Mouse (Mus musculus): ENCODE results near the gene Mrs2. TPM values are rescaled to one million over a fixed set of nuclear protein-coding genes. Genes with fewer than 3 reads are reported as not detected.

The Mrs2 gene
- 41.3 TPM for total RNA-seq (2023)

GRCm38 (mm10) chr13:25019793-25020539 lies at the start of gene Mrs2:
Mrs2 (minus strand) TSS chr13:25020379.

GRCm38 (mm10) chr13:25055873-25056667 lies 35.9 kb upstream of the Mrs2 start, which contains the start of gene Dcdc2a:
Dcdc2a (plus strand) TSS chr13:25056004.

GRCm38 (mm10) chr13:24942512-24943282 lies 77.5 kb downstream of the Mrs2 start, which contains the start of gene Gpld1:
Gpld1 (plus strand) TSS chr13:24943152.

Other genes starting within 250 kb of the Mrs2 start
- gene BC005537, start 218.7 kb downstream of the Mrs2 start, total RNA-seq (2023) = 156 TPM
- gene Acot13, start 188.8 kb downstream of the Mrs2 start, total RNA-seq (2023) = 25.9 TPM
- 94.8 TPM for gene Tdp2, start 188.7 kb downstream of the Mrs2 start, total RNA-seq (2023)
- not detected for gene D130043K22Rik, start 175.2 kb downstream of the Mrs2 start, total RNA-seq (2023)
- 2.1 TPM for gene Aldh5a1, start 82.7 kb downstream of the Mrs2 start, total RNA-seq (2023)
- not detected for gene Gpld1, start 77.2 kb downstream of the Mrs2 start, total RNA-seq (2023)
- gene Dcdc2a, start 35.6 kb upstream of the Mrs2 start, total RNA-seq (2023) = not detected